Mouse (Mus musculus) megakaryocyte-erythroid progenitor cell, adult 5-6 weeks (primary cell): ENCODE results near the gene Gm37240. TPM values are rescaled to one million over a fixed set of nuclear protein-coding genes. Genes with fewer than 3 reads are reported as not detected.

ENCODE experiments used
- ATAC-seq: replicated peaks from 2 replicates; pipeline ENCODE4 v1.8.0; 2016; ENCODE audit warnings: mild to moderate bottlenecking, inconsistent platforms; ENCODE audit not compliant: severe bottlenecking, poor library complexity, low FRiP score, low TSS enrichment
- total RNA-seq, 2 experiments: library from RNA; stranded (forward) in 1 of 2; stranded (reverse) in 1 of 2; fragments of 200-1000, 215-1000 nt in 1 of 2; fragments of >200 nt in 1 of 2; fragmentation: Nextera tagmentation in 1 of 2; gene quantifications; 2 replicates each; pipeline ENCODE4 v1.2.3; 2014 to 2017

Gm37240 gene
- total RNA-seq, 2 experiments from 2014 or later = not detected

GRCm38 (mm10) chr3:84555780-84556179 lies 1331.5 kb downstream of the Gm37240 start:
- no peak for ATAC-seq

- no peak for ATAC-seq
These were observed 1340.1 kb downstream of the Gm37240 start for GRCm38 (mm10) chr3:84547177-84547576.

- peak; percentile 71; the same call in 1 of the 2 replicates for ATAC-seq
These were observed 1344.9 kb downstream of the Gm37240 start for GRCm38 (mm10) chr3:84542450-84542849.

- ATAC-seq = no peak
These were observed 1345.4 kb downstream of the Gm37240 start for GRCm38 (mm10) chr3:84541881-84542280.

GRCm38 (mm10) chr3:84540640-84541039 lies 1346.7 kb downstream of the Gm37240 start:
- peak; percentile 53 for ATAC-seq

GRCm38 (mm10) chr3:84536987-84537386 lies 1350.3 kb downstream of the Gm37240 start:
- ATAC-seq = no peak

GRCm38 (mm10) chr3:84533227-84533626 lies 1354.1 kb downstream of the Gm37240 start:
- no peak for ATAC-seq

- no peak for ATAC-seq
These were observed 1358.3 kb downstream of the Gm37240 start for GRCm38 (mm10) chr3:84529021-84529420.

- no peak for ATAC-seq
These were observed 1362.4 kb downstream of the Gm37240 start for GRCm38 (mm10) chr3:84524952-84525351.

GRCm38 (mm10) chr3:84516163-84516562 lies 1371.2 kb downstream of the Gm37240 start:
- no peak for ATAC-seq

- no peak for ATAC-seq
These were observed 1374.4 kb downstream of the Gm37240 start for GRCm38 (mm10) chr3:84512774-84513515.

GRCm38 (mm10) chr3:84505193-84505592 lies 1382.1 kb downstream of the Gm37240 start:
- no peak for ATAC-seq

GRCm38 (mm10) chr3:84504291-84504690 lies 1383.0 kb downstream of the Gm37240 start:
- ATAC-seq = no peak

- ATAC-seq = no peak
These were observed 1385.2 kb downstream of the Gm37240 start for GRCm38 (mm10) chr3:84502101-84502500.

- ATAC-seq = no peak
These were observed 1386.8 kb downstream of the Gm37240 start for GRCm38 (mm10) chr3:84500491-84500890.

GRCm38 (mm10) chr3:84497718-84498117 lies 1389.6 kb downstream of the Gm37240 start:
- no peak for ATAC-seq

GRCm38 (mm10) chr3:84492657-84493056 lies 1394.7 kb downstream of the Gm37240 start:
- ATAC-seq = no peak

GRCm38 (mm10) chr3:84492148-84492547 lies 1395.2 kb downstream of the Gm37240 start:
- no peak for ATAC-seq

- no peak for ATAC-seq
These were observed 1398.6 kb downstream of the Gm37240 start for GRCm38 (mm10) chr3:84488716-84489115.

- no peak for ATAC-seq
These were observed 1402.4 kb downstream of the Gm37240 start for GRCm38 (mm10) chr3:84484891-84485290.

- no peak for ATAC-seq
These were observed 1403.0 kb downstream of the Gm37240 start for GRCm38 (mm10) chr3:84484333-84484732.
